Mouse (Mus musculus): Measurements from ENCODE around the gene Hormad2.

- TF ChIP-seq CTCF (conservative IDR thresholded peaks at IDR 0.05; ENCODE audit: low read length) (no peak), POU5F1 (IDR thresholded peaks at IDR 0.05; ENCODE audit: borderline replicate concordance, low read length) (no peak), NANOG (IDR thresholded peaks at IDR 0.05; ENCODE audit: borderline replicate concordance, low read length) (no peak)
Measured at GRCm38 (mm10) chr11:4488798-4489197, 47.9 kb upstream of the Hormad2 start.
